Mouse (Mus musculus): ENCODE results near the gene Foxb1. TPM values are rescaled to one million over a fixed set of nuclear protein-coding genes. Genes with fewer than 3 reads are reported as not detected.
A peak's percentile ranks its signal among the peaks of the same experiment; 100 is the strongest.

Gene Foxb1
- polyA plus RNA-seq, 1 experiment from 2014 or later, result not detected

DNA sequence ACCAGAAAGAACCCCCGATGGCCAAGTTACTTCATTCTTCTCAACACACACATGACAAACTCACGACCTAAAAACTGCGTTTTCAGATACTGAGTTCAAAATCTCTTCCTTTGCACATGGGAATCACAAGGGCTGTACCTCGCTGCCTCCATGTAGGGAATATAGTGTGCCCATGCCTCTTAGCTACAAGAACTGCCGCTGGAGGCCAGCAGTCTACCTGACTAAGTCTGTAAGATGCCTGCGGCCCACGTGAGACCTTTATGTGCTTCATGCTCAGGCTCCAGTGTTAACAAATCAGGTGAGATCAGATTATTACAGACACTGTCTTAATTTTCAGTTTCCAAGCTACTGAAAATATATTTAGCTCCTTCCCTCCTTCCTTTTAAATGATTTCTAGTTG, 4.7 kb downstream of the Foxb1 start:
- H3K9me3 ChIP-seq, result no peaks in the 10 kb centered on the region
- no peak overlapping the region for H3K27ac ChIP-seq (replicated peaks)
- no peak overlapping the region for H3K4me3 ChIP-seq
- peaks cover 4% of the 10 kb centered on the region; the same call in 1 of the 2 replicates for H3K4me1 ChIP-seq
- no peaks in the 10 kb centered on the region for H3K36me3 ChIP-seq
- 12% methylated on average over 7 of the region's 7 CpGs for WGBS
- peaks cover 100% of the 10 kb centered on the region for H3K27me3 ChIP-seq (replicated peaks)
- no peak overlapping the region for H3K4me2 ChIP-seq
- no peak overlapping the region for H3K9ac ChIP-seq
- ATAC-seq (ENCODE audit: extremely low read depth, insufficient number of reproducible peaks, low FRiP score, low TSS enrichment), result no peak

DNA sequence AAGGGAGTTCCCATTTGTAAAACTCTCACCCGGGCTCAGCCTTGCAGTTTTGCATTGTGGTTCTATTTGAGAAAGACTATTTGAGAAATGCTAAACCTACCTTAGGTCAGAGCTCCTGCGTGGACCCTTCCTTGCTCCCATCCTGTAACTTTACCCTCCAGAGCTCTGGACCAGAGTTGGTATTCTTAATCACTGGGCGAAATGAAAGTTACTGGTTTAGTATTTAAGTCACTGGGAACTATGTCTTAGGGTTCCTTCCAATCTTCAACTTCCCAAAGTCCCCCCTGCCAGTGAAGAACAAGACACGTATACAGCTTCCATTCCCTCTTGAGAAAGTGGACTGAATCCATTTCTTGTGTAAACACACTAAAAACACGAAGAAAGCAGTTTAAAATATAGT, 5.6 kb downstream of the Foxb1 start:
- H3K4me1 ChIP-seq, result peaks cover 4% of the 10 kb centered on the region; the same call in 1 of the 2 replicates
- 6% methylated on average over 5 of the region's 5 CpGs for WGBS
- no peak for ATAC-seq (ENCODE audit: extremely low read depth, insufficient number of reproducible peaks, low FRiP score, low TSS enrichment)
- no peak overlapping the region for H3K9ac ChIP-seq
- no peak overlapping the region for H3K27ac ChIP-seq (replicated peaks)
- H3K4me2 ChIP-seq, result no peak overlapping the region
- no peak overlapping the region for H3K4me3 ChIP-seq
- H3K27me3 ChIP-seq (replicated peaks), result peaks cover 91% of the 10 kb centered on the region
- H3K9me3 ChIP-seq, result no peaks in the 10 kb centered on the region
- H3K36me3 ChIP-seq, result no peaks in the 10 kb centered on the region

DNA sequence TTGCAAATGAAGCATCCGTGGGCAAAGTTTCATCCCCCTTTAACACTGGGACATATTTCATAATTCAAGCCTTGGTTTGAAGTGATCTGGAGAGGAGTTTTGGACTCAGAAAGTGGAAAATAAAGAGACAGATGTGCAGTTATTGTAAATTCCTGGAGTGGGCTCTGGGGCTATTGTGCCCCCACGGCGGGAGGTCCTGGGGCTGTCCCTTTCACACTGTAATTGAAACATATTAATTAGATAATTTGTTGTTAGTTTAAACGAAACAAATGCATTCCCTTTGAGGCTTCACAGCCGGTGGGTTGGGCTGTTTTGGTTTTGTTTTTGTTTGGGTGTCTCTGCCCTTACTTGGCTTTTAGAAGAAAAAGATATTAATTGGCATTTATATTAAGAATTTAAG, 6.0 kb downstream of the Foxb1 start:
- H3K9me3 ChIP-seq, result no peaks in the 10 kb centered on the region
- WGBS, result 13% methylated on average over 5 of the region's 5 CpGs
- no peak for ATAC-seq (ENCODE audit: extremely low read depth, insufficient number of reproducible peaks, low FRiP score, low TSS enrichment)
- H3K4me1 ChIP-seq, result 0 out of 2 replicates have a peak, but pooled peaks cover 4% of the 10 kb centered on the region
- H3K4me3 ChIP-seq, result no peak overlapping the region
- H3K36me3 ChIP-seq, result no peaks in the 10 kb centered on the region
- no peak overlapping the region for H3K4me2 ChIP-seq
- H3K9ac ChIP-seq, result no peak overlapping the region
- H3K27ac ChIP-seq (replicated peaks), result no peak overlapping the region
- peaks cover 87% of the 10 kb centered on the region for H3K27me3 ChIP-seq (replicated peaks)

GRCm38 (mm10) chr9:69754291-69754690, 6.4 kb downstream of the Foxb1 start:
- no peak overlapping the region for H3K9ac ChIP-seq
- 0 out of 2 replicates have a peak, but pooled peaks cover 4% of the 10 kb centered on the region for H3K4me1 ChIP-seq
- 7% methylated on average over 7 of the region's 7 CpGs for WGBS
- no peak overlapping the region for H3K4me2 ChIP-seq
- no peak overlapping the region for H3K27ac ChIP-seq (replicated peaks)
- no peak overlapping the region for H3K4me3 ChIP-seq
- ATAC-seq (ENCODE audit: extremely low read depth, insufficient number of reproducible peaks, low FRiP score, low TSS enrichment), result no peak
- H3K36me3 ChIP-seq, result no peaks in the 10 kb centered on the region
- H3K9me3 ChIP-seq, result no peaks in the 10 kb centered on the region
- H3K27me3 ChIP-seq (replicated peaks), result peaks cover 82% of the 10 kb centered on the region

GRCm38 (mm10) chr9:69747971-69748370, 12.8 kb downstream of the Foxb1 start:
- peaks cover 4% of the 10 kb centered on the region; the same call in 1 of the 2 replicates for H3K9me3 ChIP-seq
- no peak overlapping the region for H3K4me3 ChIP-seq
- H3K4me2 ChIP-seq, result no peak overlapping the region
- H3K36me3 ChIP-seq, result no peaks in the 10 kb centered on the region
- no peak overlapping the region for H3K27ac ChIP-seq (replicated peaks)
- peaks cover 19% of the 10 kb centered on the region for H3K27me3 ChIP-seq (replicated peaks)
- WGBS, result 92% methylated on average over 1 of the region's 1 CpGs
- ATAC-seq (ENCODE audit: extremely low read depth, insufficient number of reproducible peaks, low FRiP score, low TSS enrichment), result no peak
- H3K4me1 ChIP-seq, result no peaks in the 10 kb centered on the region
- H3K9ac ChIP-seq, result no peak overlapping the region

DNA sequence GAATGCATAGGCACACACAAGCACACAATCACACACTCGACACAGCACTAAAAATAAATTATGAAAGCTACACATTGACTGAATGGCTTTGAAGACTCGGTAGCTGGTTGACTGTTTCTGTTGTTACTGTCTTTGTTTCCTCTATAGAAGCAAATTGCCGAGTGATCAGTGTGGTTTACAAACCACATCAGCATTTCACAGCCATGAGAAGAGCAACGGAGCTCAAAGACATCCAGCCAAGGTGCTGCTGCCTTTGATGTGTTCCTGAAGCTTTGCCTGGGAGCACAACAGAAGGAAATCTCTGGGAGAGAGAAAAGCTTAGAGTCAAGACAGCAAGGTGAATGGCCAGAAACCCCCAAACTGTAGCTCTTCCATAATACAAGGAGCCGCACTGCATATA, 32.0 kb downstream of the Foxb1 start:
- Histone ChIP-seq H3K4me2 (no peak overlapping the region), H3K27me3 (replicated peaks) (no peaks in the 10 kb centered on the region), H3K9ac (no peak overlapping the region), H3K36me3 (no peaks in the 10 kb centered on the region), H3K4me3 (no peak overlapping the region), H3K4me1 (no peaks in the 10 kb centered on the region), H3K27ac (replicated peaks) (no peak overlapping the region), H3K9me3 (no peaks in the 10 kb centered on the region)
- no peak for ATAC-seq (ENCODE audit: extremely low read depth, insufficient number of reproducible peaks, low FRiP score, low TSS enrichment)
- WGBS, result 53% methylated on average over 5 of the region's 5 CpGs

DNA sequence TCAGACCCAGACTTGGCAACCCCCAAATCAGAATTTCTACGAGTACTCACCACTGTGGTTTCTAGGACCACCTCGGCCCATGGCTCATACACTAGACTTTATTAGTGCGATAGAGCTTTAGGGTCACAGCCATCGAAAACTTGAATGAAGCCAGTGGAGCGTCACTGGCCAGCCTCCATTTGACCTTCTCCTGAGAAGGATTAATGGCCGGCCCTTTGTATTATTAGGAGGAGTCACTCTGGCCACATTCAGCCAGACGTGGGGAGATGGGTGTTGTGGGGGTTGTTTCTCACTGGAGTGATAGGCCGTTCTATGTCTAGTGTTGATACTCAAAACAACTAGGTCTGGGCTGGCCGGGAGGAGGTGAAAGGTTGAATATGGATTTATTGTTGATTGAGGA, 42.3 kb downstream of the Foxb1 start:
- Histone ChIP-seq H3K9me3 (no peaks in the 10 kb centered on the region), H3K4me2 (no peak overlapping the region), H3K9ac (no peak overlapping the region), H3K27ac (replicated peaks) (no peak overlapping the region), H3K27me3 (replicated peaks) (no peaks in the 10 kb centered on the region), H3K36me3 (no peaks in the 10 kb centered on the region), H3K4me1 (peaks cover 30% of the 10 kb centered on the region), H3K4me3 (no peak overlapping the region)
- WGBS, result 83% methylated on average over 9 of the region's 9 CpGs
- ATAC-seq (ENCODE audit: extremely low read depth, insufficient number of reproducible peaks, low FRiP score, low TSS enrichment), result no peak

- H3K4me2 ChIP-seq, result no peak overlapping the region
- peaks cover 34% of the 10 kb centered on the region for H3K4me1 ChIP-seq
- WGBS, result 39% methylated on average over 4 of the region's 4 CpGs
- H3K9ac ChIP-seq, result no peak overlapping the region
- ATAC-seq (ENCODE audit: extremely low read depth, insufficient number of reproducible peaks, low FRiP score, low TSS enrichment), result no peak
- H3K36me3 ChIP-seq, result no peaks in the 10 kb centered on the region
- no peak overlapping the region for H3K27ac ChIP-seq (replicated peaks)
- no peak overlapping the region for H3K4me3 ChIP-seq
- H3K27me3 ChIP-seq (replicated peaks), result no peaks in the 10 kb centered on the region
- no peaks in the 10 kb centered on the region for H3K9me3 ChIP-seq
These were observed 44.4 kb downstream of the Foxb1 start for GRCm38 (mm10) chr9:69716364-69716763.

DNA sequence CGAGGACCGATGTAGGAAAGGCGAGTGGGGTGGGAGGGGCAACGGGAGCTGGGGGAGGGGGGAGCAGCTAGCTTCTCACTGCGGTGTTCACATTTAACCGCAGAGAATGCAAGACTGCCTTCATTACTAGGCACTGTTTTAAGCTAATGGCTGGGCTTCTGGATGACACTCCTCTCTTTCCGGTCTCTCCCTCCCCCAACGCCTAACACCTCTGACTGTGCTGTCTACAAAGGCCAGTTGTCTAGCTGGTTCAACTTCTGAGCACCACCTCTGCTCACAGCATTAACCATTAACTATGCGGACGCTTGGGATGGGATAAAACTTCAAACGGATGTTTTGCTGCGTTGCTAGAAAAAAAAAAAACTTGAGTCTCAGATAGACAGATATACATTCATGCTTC, 45.3 kb downstream of the Foxb1 start:
- WGBS, result 25% methylated on average over 12 of the region's 12 CpGs
- peaks cover 34% of the 10 kb centered on the region for H3K4me1 ChIP-seq
- no peaks in the 10 kb centered on the region for H3K36me3 ChIP-seq
- H3K27me3 ChIP-seq (replicated peaks), result no peaks in the 10 kb centered on the region
- no peak for ATAC-seq (ENCODE audit: extremely low read depth, insufficient number of reproducible peaks, low FRiP score, low TSS enrichment)
- peaks cover under 1% of the 10 kb centered on the region for H3K9me3 ChIP-seq
- H3K27ac ChIP-seq (replicated peaks), result no peak overlapping the region
- H3K4me2 ChIP-seq, result peak overlapping the region; percentile 20; the same call in 1 of the 2 replicates
- no peak overlapping the region for H3K4me3 ChIP-seq
- no peak overlapping the region for H3K9ac ChIP-seq

GRCm38 (mm10) chr9:69714346-69714745, 46.4 kb downstream of the Foxb1 start:
- H3K4me1 ChIP-seq, result peaks cover 34% of the 10 kb centered on the region
- H3K4me2 ChIP-seq, result no peak overlapping the region
- no peak for ATAC-seq (ENCODE audit: extremely low read depth, insufficient number of reproducible peaks, low FRiP score, low TSS enrichment)
- no peaks in the 10 kb centered on the region for H3K27me3 ChIP-seq (replicated peaks)
- no peaks in the 10 kb centered on the region for H3K36me3 ChIP-seq
- H3K4me3 ChIP-seq, result no peak overlapping the region
- WGBS, result 56% methylated on average over 7 of the region's 7 CpGs
- H3K27ac ChIP-seq (replicated peaks), result no peak overlapping the region
- no peak overlapping the region for H3K9ac ChIP-seq
- peaks cover 5% of the 10 kb centered on the region for H3K9me3 ChIP-seq

- Histone ChIP-seq H3K27ac (replicated peaks) (no peak overlapping the region), H3K4me1 (peaks cover 34% of the 10 kb centered on the region), H3K9me3 (peaks cover 5% of the 10 kb centered on the region), H3K36me3 (no peaks in the 10 kb centered on the region), H3K27me3 (replicated peaks) (no peaks in the 10 kb centered on the region), H3K9ac (no peak overlapping the region), H3K4me3 (no peak overlapping the region), H3K4me2 (peak overlapping the region; percentile 33)
- no peak for ATAC-seq (ENCODE audit: extremely low read depth, insufficient number of reproducible peaks, low FRiP score, low TSS enrichment)
- WGBS, result 46% methylated on average over 18 of the region's 18 CpGs
These were observed 47.0 kb downstream of the Foxb1 start for GRCm38 (mm10) chr9:69713577-69714327.

Data from heart, embryonic 13.5 days (tissue).